Mouse (Mus musculus): ENCODE measurements around the gene Zc3h14.

- TF ChIP-seq MAFK (IDR thresholded peaks at IDR 0.05; ENCODE audit: insufficient read depth, low read depth, low read length) (no peak), ZNF384 (IDR thresholded peaks at IDR 0.05; ENCODE audit: low read depth, low read length) (no peak)
Measured at GRCm38 (mm10) chr12:98716142-98716541, 30.6 kb upstream of the Zc3h14 start.

All from ES-E14 (cell line).